Mouse (Mus musculus): ENCODE data around the gene Adamtsl2. TPM values are rescaled to one million over a fixed set of nuclear protein-coding genes. Genes with fewer than 3 reads are reported as not detected.

Adamtsl2 gene
- polyA plus RNA-seq, 1 experiment from 2014 or later, result not detected

GRCm38 (mm10) chr2:27086483-27087010 lies 7.4 kb downstream of the Adamtsl2 start:
- Histone ChIP-seq H3K79me2 (ENCODE audit: inconsistent target) (no peaks in the 10 kb centered on the region), H3K36me3 (ENCODE audit: inconsistent target) (no peaks in the 10 kb centered on the region), H3K4me3 (ENCODE audit: inconsistent target) (no peak overlapping the region), H3K27ac (no peak overlapping the region)
- WGBS (ENCODE audit: missing documents), result 60% methylated on average over 4 of the region's 4 CpGs

- WGBS (ENCODE audit: missing documents), result 85% methylated on average over 5 of the region's 5 CpGs
- H3K27ac ChIP-seq, result no peak overlapping the region
- H3K36me3 ChIP-seq (ENCODE audit: inconsistent target), result no peaks in the 10 kb centered on the region
Observed at GRCm38 (mm10) chr2:27087581-27087980, 8.4 kb downstream of the Adamtsl2 start.

GRCm38 (mm10) chr2:27088071-27088644 lies 9.0 kb downstream of the Adamtsl2 start:
- Histone ChIP-seq H3K79me2 (ENCODE audit: inconsistent target) (no peaks in the 10 kb centered on the region), H3K36me3 (ENCODE audit: inconsistent target) (no peaks in the 10 kb centered on the region), H3K27ac (no peak overlapping the region), H3K4me3 (ENCODE audit: inconsistent target) (no peak overlapping the region)
- 22% methylated on average over 18 of the region's 18 CpGs for WGBS (ENCODE audit: missing documents)

More at GRCm38 (mm10) chr2:27087581-27087980, 8.4 kb downstream of the Adamtsl2 start:
- no peak overlapping the region for H3K4me3 ChIP-seq (ENCODE audit: inconsistent target)
- no peaks in the 10 kb centered on the region for H3K79me2 ChIP-seq (ENCODE audit: inconsistent target)

- H3K79me2 ChIP-seq (ENCODE audit: inconsistent target), result no peaks in the 10 kb centered on the region
- H3K27ac ChIP-seq, result no peak overlapping the region
- 67% methylated on average over 5 of the region's 5 CpGs for WGBS (ENCODE audit: missing documents)
- no peak overlapping the region for H3K4me3 ChIP-seq (ENCODE audit: inconsistent target)
- H3K36me3 ChIP-seq (ENCODE audit: inconsistent target), result no peaks in the 10 kb centered on the region
Observed at GRCm38 (mm10) chr2:27088700-27089099, 9.5 kb downstream of the Adamtsl2 start.

GRCm38 (mm10) chr2:27089238-27089637 lies 10.1 kb downstream of the Adamtsl2 start:
- no peaks in the 10 kb centered on the region for H3K36me3 ChIP-seq (ENCODE audit: inconsistent target)
- H3K4me3 ChIP-seq (ENCODE audit: inconsistent target), result no peak overlapping the region
- whole genome bisulfite sequencing (ENCODE audit: missing documents), result 53% methylated on average over 1 of the region's 1 CpGs
- no peak overlapping the region for H3K27ac ChIP-seq
- H3K79me2 ChIP-seq (ENCODE audit: inconsistent target), result no peaks in the 10 kb centered on the region

GRCm38 (mm10) chr2:27095178-27095577 lies 16.0 kb downstream of the Adamtsl2 start:
- Histone ChIP-seq H3K4me3 (ENCODE audit: inconsistent target) (no peak overlapping the region), H3K36me3 (ENCODE audit: inconsistent target) (no peaks in the 10 kb centered on the region)
- 95% methylated on average over 7 of the region's 7 CpGs for WGBS (ENCODE audit: missing documents)

GRCm38 (mm10) chr2:27096341-27096981 lies 17.3 kb downstream of the Adamtsl2 start:
- Histone ChIP-seq H3K79me2 (ENCODE audit: inconsistent target) (no peaks in the 10 kb centered on the region), H3K4me3 (ENCODE audit: inconsistent target) (no peak overlapping the region), H3K36me3 (ENCODE audit: inconsistent target) (no peaks in the 10 kb centered on the region), H3K27ac (no peak overlapping the region)
- WGBS (ENCODE audit: missing documents), result 91% methylated on average over 13 of the region's 13 CpGs

More at GRCm38 (mm10) chr2:27095178-27095577, 16.0 kb downstream of the Adamtsl2 start:
- no peak overlapping the region for H3K27ac ChIP-seq
- no peaks in the 10 kb centered on the region for H3K79me2 ChIP-seq (ENCODE audit: inconsistent target)

- H3K27ac ChIP-seq, result no peak overlapping the region
- WGBS (ENCODE audit: missing documents), result 91% methylated on average over 6 of the region's 6 CpGs
Observed at GRCm38 (mm10) chr2:27097241-27097656, 18.1 kb downstream of the Adamtsl2 start.

GRCm38 (mm10) chr2:27097776-27098175 lies 18.6 kb downstream of the Adamtsl2 start:
- H3K36me3 ChIP-seq (ENCODE audit: inconsistent target), result no peaks in the 10 kb centered on the region
- WGBS (ENCODE audit: missing documents), result 7% methylated on average over 6 of the region's 6 CpGs
- H3K27ac ChIP-seq, result no peak overlapping the region
- no peaks in the 10 kb centered on the region for H3K79me2 ChIP-seq (ENCODE audit: inconsistent target)
- no peak overlapping the region for H3K4me3 ChIP-seq (ENCODE audit: inconsistent target)

More at GRCm38 (mm10) chr2:27097241-27097656, 18.1 kb downstream of the Adamtsl2 start:
- no peaks in the 10 kb centered on the region for H3K79me2 ChIP-seq (ENCODE audit: inconsistent target)
- no peaks in the 10 kb centered on the region for H3K36me3 ChIP-seq (ENCODE audit: inconsistent target)
- no peak overlapping the region for H3K4me3 ChIP-seq (ENCODE audit: inconsistent target)

- H3K36me3 ChIP-seq (ENCODE audit: inconsistent target), result no peaks in the 10 kb centered on the region
- 89% methylated on average over 7 of the region's 7 CpGs for WGBS (ENCODE audit: missing documents)
- no peak overlapping the region for H3K4me3 ChIP-seq (ENCODE audit: inconsistent target)
- no peaks in the 10 kb centered on the region for H3K79me2 ChIP-seq (ENCODE audit: inconsistent target)
- H3K27ac ChIP-seq, result no peak overlapping the region
Observed at GRCm38 (mm10) chr2:27103554-27103953, 24.4 kb downstream of the Adamtsl2 start.

- no peak overlapping the region for H3K27ac ChIP-seq
- no peak overlapping the region for H3K4me3 ChIP-seq (ENCODE audit: inconsistent target)
- no peaks in the 10 kb centered on the region for H3K79me2 ChIP-seq (ENCODE audit: inconsistent target)
- WGBS (ENCODE audit: missing documents), result 87% methylated on average over 3 of the region's 3 CpGs
- no peaks in the 10 kb centered on the region for H3K36me3 ChIP-seq (ENCODE audit: inconsistent target)
Observed at GRCm38 (mm10) chr2:27106816-27107215, 27.6 kb downstream of the Adamtsl2 start.

- H3K4me3 ChIP-seq (ENCODE audit: inconsistent target), result no peak overlapping the region
- no peaks in the 10 kb centered on the region for H3K36me3 ChIP-seq (ENCODE audit: inconsistent target)
- no peak overlapping the region for H3K27ac ChIP-seq
- 82% methylated on average over 2 of the region's 2 CpGs for WGBS (ENCODE audit: missing documents)
- no peaks in the 10 kb centered on the region for H3K79me2 ChIP-seq (ENCODE audit: inconsistent target)
Observed at GRCm38 (mm10) chr2:27108144-27108543, 29.0 kb downstream of the Adamtsl2 start.

- Histone ChIP-seq H3K36me3 (ENCODE audit: inconsistent target) (no peaks in the 10 kb centered on the region), H3K79me2 (ENCODE audit: inconsistent target) (no peaks in the 10 kb centered on the region), H3K4me3 (ENCODE audit: inconsistent target) (no peak overlapping the region), H3K27ac (no peak overlapping the region)
- WGBS (ENCODE audit: missing documents), result 93% methylated on average over 4 of the region's 5 CpGs
Observed at GRCm38 (mm10) chr2:27109052-27109451, 29.9 kb downstream of the Adamtsl2 start.

GRCm38 (mm10) chr2:27112585-27112984 lies 33.4 kb downstream of the Adamtsl2 start:
- WGBS (ENCODE audit: missing documents), result 94% methylated on average over 20 of the region's 20 CpGs
- Histone ChIP-seq H3K27ac (no peak overlapping the region), H3K79me2 (ENCODE audit: inconsistent target) (no peaks in the 10 kb centered on the region), H3K36me3 (ENCODE audit: inconsistent target) (no peaks in the 10 kb centered on the region), H3K4me3 (ENCODE audit: inconsistent target) (no peak overlapping the region)

GRCm38 (mm10) chr2:27114169-27114568 lies 35.0 kb downstream of the Adamtsl2 start:
- Histone ChIP-seq H3K79me2 (ENCODE audit: inconsistent target) (no peaks in the 10 kb centered on the region), H3K4me3 (ENCODE audit: inconsistent target) (no peak overlapping the region), H3K27ac (no peak overlapping the region), H3K36me3 (ENCODE audit: inconsistent target) (no peaks in the 10 kb centered on the region)
- 93% methylated on average over 5 of the region's 10 CpGs for WGBS (ENCODE audit: missing documents)
